Mouse (Mus musculus): ENCODE measurements around the gene Meis2.

The Meis2 gene

GRCm38 (mm10) chr2:116068461-116068860 is 2.8 kb upstream of the Meis2 start:
- DNase-seq (ENCODE audit: low read depth, low spot score) = no peak

- no peak for DNase-seq (ENCODE audit: low read depth, low spot score)
Measured at GRCm38 (mm10) chr2:116067711-116068110, 2.1 kb upstream of the Meis2 start.

GRCm38 (mm10) chr2:116067065-116067497 is 1.4 kb upstream of the Meis2 start:
- DNase-seq (ENCODE audit: low read depth, low spot score) = peak; percentile 89

- DNase-seq (ENCODE audit: low read depth, low spot score) = peak; percentile 59
Measured at GRCm38 (mm10) chr2:116066057-116066941, 660 bp upstream of the Meis2 start.

GRCm38 (mm10) chr2:116065057-116065456 is 582 bp downstream of the Meis2 start:
- peak; percentile 23 for DNase-seq (ENCODE audit: low read depth, low spot score)

GRCm38 (mm10) chr2:116064521-116064920 is 1.1 kb downstream of the Meis2 start:
- DNase-seq (ENCODE audit: low read depth, low spot score) = peak; percentile 35

- DNase-seq (ENCODE audit: low read depth, low spot score) = peak; percentile 27
Measured at GRCm38 (mm10) chr2:116063819-116064293, 1.8 kb downstream of the Meis2 start.

- peak; percentile 33 for DNase-seq (ENCODE audit: low read depth, low spot score)
Measured at GRCm38 (mm10) chr2:116062761-116063441, 2.7 kb downstream of the Meis2 start.

GRCm38 (mm10) chr2:116062251-116062651 is 3.4 kb downstream of the Meis2 start:
- peak; percentile 75 for DNase-seq (ENCODE audit: low read depth, low spot score)

- peak; percentile 44 for DNase-seq (ENCODE audit: low read depth, low spot score)
Measured at GRCm38 (mm10) chr2:116061401-116062021, 4.1 kb downstream of the Meis2 start.

- peak; percentile 58 for DNase-seq (ENCODE audit: low read depth, low spot score)
Measured at GRCm38 (mm10) chr2:116060701-116061400, 4.8 kb downstream of the Meis2 start.

- DNase-seq (ENCODE audit: low read depth, low spot score) = peak; percentile 96
Measured at GRCm38 (mm10) chr2:116060210-116060609, 5.4 kb downstream of the Meis2 start.

GRCm38 (mm10) chr2:116059661-116060060 is 6.0 kb downstream of the Meis2 start:
- DNase-seq (ENCODE audit: low read depth, low spot score) = peak; percentile 93

GRCm38 (mm10) chr2:116059066-116059465 is 6.6 kb downstream of the Meis2 start:
- DNase-seq (ENCODE audit: low read depth, low spot score) = no peak

GRCm38 (mm10) chr2:116058511-116058910 is 7.1 kb downstream of the Meis2 start:
- no peak for DNase-seq (ENCODE audit: low read depth, low spot score)

- no peak for DNase-seq (ENCODE audit: low read depth, low spot score)
Measured at GRCm38 (mm10) chr2:116056826-116057225, 8.8 kb downstream of the Meis2 start.

- no peak for DNase-seq (ENCODE audit: low read depth, low spot score)
Measured at GRCm38 (mm10) chr2:116055686-116056620, 9.7 kb downstream of the Meis2 start.

GRCm38 (mm10) chr2:116053931-116054330 is 11.7 kb downstream of the Meis2 start:
- DNase-seq (ENCODE audit: low read depth, low spot score) = no peak

GRCm38 (mm10) chr2:116052688-116053421 is 12.8 kb downstream of the Meis2 start:
- DNase-seq (ENCODE audit: low read depth, low spot score) = no peak
